Mouse (Mus musculus): ENCODE data around the gene Thegl.

Gene Thegl

DNA sequence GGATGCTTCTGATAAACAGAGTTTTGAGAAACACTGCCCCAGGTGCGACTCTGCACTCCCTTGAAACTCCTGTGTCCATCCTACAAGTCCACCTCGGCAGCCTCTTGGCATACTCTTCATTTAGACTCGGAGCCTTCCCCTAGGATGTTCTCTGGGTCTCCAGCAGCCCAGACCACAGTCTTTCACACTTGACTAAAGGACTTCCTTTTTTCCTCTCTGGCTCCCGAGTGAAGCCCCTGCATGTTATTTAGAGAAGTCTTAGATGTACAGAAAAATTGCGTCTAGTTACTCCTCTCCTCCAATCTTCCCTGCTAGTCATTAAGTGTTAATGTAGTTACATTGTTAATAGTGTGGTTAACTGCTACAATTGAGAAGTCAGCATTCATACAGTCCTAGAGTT lies 28.5 kb downstream of the Thegl start:
- in situ Hi-C loops (cut with MseI, MboI), result no loop called here

DNA sequence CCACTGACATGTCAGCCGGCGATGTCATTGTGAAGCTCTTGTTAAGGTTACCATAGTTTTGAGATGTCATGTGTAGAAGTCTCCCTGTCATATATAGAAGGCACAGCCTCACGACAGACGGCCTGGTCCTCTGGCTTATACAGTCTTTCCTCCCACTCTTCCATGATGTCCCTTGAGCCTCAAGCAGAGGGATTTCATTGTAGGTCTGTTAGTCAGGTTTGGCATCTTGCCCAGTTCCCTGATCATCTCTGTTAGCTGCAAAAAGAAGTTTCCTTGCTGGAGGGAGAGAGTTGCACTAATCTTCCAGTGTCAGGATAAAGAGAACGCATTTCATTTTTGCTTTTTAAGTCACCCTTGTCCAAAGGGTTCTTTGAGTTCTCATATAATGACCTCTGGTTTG lies 36.8 kb downstream of the Thegl start:
- in situ Hi-C loops (cut with MseI, MboI), result no loop called here

DNA sequence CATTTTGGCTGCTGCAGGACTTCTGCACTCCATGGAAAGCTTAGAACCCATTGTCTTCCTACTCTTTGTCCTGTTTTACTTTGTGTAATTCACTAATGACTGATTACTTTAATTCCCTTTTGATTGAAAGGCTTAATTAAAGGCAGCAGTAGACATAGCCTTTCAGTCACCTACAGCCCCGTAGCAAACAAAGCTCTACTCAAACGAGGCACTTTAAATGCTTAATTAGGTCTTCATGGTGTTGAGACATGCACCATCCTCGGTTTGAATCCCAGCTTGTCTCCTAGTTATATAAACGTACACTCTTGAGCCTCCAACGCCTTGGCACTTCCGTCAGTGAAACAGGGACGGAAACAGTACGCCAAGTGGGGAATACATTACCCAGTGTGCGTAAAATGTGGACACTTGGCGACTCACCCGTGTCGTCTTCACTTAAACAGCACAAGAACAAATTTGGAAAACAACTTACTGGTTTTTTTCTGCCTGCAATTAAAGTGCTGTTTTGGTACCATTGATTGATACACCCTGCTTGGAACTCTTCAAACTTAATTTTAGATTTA lies 41.1 kb downstream of the Thegl start:
- in situ Hi-C loops (cut with MseI, MboI), result no loop called here

DNA sequence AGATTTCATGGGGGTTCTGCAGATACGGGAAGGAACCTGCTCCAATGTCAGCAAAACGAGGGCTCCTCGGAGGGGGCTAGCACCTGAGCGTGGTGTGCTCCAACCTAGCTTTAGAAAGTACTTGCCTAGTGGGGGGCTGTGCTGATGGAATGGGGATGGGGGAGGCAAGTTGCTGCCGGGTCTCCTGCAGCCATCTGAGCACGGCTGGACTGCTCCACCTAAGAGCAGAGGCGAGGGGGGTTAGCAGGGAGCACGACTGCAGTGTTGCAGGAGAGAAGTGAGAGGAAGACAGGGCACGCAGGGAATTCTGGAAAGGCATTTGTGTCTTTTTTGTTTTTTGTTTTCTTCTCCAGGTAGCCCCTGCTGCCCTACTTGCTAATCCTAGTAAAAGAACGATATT lies 44.5 kb downstream of the Thegl start:
- in situ Hi-C loops (cut with MseI, MboI), result no loop called here

DNA sequence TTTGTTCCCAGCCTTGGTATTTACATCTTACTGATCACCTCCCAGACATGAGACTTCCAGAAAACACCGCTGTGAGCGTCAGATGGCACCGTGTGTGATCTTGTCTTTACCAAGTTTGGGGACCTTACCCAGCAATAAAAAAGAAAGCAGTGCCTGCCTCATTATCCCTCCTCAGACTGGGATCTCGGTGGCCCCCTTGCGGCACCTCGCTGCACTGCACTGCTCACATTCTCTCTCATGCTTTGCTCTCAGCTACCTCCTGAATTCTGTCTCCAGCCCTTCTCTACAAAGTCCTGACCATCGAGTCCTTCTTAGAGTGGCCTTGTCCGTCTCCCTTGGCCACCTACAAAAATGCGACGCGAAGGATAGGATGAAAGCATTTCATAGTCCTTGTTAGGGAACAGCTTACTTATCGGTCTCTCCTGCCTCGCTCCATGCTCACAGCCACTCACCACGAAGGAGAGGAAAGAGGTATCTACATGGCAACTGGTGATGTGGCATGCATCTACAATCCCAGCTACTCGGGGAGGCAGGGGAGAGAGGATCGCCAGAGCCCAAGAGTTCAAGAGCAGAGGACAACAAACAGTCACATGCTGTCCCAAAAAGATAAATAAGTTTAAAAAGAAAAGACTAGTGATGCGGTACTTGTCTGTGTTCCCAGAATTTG lies 45.7 kb downstream of the Thegl start:
- in situ Hi-C loops (cut with MseI, MboI), result no loop called here

DNA sequence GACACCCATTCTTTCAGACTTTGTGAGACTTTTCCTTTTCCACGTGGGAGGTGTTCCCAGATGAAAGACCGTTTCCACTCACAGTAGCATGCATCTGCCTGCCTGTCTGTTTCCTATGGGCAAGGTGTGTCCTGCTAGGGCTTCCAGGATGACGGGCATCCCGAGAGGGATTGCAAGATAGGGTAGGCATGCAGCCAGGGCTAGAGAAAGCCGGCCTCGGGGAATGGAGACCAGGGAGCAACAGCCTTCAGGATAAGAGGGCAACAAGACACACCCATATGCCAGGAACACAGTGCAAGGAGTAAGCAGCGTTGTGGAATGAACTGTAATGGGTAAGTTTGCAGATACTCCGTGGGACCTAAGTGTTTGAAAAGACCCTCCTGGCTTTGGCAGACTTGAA lies 51.5 kb downstream of the Thegl start:
- in situ Hi-C loops (cut with MseI, MboI), result no loop called here

DNA sequence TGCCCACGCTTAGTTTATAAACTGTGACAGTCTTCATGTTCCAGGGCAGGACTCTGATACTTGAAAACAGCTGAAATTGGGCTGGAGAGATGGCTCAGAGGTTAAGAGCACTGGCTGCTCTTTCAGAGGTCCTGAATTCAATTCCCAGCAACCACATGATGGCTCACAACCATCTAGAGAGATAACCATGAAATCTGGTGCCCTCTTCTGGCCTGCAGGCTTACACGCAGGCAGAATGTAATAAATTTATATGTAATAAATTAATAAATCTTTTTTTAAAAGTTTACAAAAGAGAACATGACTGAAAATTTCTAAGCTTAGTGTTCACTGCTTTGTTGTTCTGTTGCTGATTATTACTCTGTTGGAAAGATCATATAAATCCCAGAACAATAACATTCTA lies 55.2 kb downstream of the Thegl start:
- in situ Hi-C loops (cut with MseI, MboI), result no loop called here

DNA sequence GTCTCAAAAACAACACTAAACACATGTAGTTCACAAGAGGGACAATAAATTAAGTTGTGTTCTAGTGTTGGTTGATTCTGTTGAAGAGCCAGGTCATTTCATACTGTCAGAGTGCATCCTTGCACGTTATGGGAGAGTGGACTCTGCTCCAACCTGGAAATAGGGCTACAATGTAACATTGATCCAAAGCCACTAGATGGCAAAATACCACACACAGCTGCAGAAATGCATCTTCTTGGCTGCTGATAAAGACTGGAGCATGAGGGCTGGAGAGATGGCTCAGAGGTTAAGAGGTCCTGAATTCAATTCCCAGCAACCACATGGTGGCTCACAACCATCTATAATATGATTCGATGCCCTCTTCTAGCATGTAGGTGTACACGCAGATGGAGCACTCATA lies 55.8 kb downstream of the Thegl start:
- in situ Hi-C loops (cut with MseI, MboI), result no loop called here

DNA sequence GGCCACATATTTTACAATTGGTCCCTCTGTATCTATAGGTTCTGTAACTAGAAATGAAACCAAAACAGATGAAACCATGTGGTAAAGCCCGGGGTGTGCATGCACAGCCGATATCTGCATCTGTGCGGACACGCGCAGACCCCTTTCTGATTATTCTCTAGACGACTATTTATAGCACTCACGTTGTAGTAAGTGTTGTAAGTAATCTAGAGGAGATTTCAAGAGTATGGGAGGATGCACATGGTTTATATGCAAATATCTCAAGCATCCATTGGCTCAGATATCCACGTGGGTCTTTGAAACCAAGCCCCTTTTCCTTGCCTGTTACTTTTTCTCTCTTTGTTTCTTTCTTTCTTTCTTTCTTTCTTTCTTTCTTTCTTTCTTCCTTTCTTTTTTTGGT lies 58.0 kb downstream of the Thegl start:
- in situ Hi-C loops (cut with MseI, MboI), result no loop called here

DNA sequence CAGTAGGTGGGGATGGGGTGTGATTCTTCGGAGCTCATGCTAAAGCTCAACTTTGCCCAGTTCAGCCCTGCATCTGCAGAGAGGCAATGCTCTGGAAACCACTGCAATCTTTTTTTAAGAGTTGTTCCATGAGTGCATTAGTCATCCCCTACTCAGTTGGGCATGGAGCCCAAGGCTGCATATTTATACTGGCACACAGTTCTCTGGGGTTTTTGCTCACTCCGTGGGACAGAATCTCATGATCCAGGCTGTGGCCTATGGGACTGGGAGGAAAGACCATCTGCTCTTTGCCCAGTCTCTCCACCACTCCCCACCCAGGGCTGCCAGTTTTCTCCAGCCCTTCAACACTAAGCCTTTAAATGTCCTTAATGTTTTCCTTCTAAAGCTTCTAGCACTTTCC lies 59.1 kb downstream of the Thegl start:
- in situ Hi-C loops (cut with MseI, MboI), result no loop called here

DNA sequence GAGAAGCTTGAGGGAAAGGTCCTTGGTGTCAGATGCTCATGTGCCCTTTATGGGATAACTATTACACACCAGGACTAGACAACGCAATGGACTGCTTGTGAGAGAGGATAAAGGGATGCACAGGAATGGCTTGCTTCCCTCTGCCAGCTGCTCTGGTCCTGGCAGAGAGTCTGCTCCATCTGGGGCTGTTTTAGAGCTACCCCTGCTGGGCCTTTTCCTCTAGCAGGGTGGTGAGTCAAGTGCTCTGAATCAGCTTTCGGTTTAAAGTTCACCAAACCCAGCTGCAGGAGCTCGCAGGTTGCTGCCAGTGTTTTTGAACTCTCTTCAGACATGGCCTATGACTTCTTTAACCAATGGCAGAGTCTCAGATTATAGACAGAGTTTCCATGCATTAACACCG lies 60.1 kb downstream of the Thegl start:
- in situ Hi-C loops (cut with MseI, MboI), result no loop called here

DNA sequence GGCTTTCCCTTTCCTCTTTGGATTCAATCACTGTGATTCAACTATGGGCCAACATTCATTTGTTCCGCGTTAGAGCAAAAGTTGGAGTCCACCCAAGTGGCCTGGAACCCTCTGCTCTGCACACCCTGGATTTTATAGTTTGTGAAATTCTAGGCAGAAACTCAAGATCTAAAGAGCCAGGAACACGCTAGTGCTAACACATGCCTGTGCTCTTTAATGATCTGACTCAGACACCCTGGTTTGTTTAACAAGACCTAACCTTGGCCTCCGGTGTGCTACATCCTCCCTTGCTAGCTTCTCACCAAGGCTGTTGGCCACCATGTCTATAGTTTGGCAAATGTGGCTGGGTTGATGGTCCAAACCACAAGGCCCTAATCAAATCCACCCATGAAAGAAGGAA lies 64.9 kb downstream of the Thegl start:
- in situ Hi-C loops (cut with MseI, MboI), result no loop called here

DNA sequence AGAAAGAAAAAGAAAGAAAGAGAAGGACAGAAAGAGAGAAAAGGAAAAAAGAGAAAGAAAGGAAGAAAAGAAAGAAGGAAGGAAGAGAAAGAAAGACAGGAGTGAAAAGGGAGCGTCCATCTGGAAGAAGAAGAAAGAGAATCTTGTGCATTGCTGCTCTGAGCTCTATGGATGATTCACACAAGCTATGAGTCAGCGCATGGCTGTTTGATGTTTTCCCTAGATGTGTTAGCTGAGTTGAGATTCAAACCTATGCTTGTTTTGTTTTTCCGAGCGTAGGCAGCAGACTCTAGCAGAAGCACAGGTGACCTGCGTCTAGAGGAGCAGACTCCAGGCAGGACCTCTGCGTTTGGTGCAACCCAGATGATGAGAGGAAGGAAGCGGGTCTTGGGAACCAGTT lies 66.9 kb downstream of the Thegl start:
- in situ Hi-C loops (cut with MseI, MboI), result no loop called here

DNA sequence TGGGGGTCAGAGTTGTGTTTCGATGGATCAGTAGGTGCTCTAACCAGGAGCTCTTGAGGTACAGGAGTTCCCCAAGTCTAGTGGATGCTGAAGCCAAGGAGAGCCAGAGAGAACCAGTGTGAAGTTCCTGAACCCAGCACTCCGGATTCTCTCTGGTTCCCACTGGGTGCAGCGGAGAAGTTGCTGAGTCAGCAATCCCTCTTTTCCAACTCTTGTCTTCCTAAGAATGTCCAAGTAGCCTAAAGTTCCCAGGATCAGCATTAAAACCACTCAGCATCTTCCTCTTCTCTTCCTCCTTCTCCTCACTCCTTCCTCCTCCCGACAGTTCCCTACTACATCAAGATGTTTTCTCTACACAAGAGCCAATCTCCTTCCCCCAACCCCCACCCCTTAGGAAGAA lies 68.6 kb downstream of the Thegl start:
- in situ Hi-C loops (cut with MseI, MboI), result no loop called here

DNA sequence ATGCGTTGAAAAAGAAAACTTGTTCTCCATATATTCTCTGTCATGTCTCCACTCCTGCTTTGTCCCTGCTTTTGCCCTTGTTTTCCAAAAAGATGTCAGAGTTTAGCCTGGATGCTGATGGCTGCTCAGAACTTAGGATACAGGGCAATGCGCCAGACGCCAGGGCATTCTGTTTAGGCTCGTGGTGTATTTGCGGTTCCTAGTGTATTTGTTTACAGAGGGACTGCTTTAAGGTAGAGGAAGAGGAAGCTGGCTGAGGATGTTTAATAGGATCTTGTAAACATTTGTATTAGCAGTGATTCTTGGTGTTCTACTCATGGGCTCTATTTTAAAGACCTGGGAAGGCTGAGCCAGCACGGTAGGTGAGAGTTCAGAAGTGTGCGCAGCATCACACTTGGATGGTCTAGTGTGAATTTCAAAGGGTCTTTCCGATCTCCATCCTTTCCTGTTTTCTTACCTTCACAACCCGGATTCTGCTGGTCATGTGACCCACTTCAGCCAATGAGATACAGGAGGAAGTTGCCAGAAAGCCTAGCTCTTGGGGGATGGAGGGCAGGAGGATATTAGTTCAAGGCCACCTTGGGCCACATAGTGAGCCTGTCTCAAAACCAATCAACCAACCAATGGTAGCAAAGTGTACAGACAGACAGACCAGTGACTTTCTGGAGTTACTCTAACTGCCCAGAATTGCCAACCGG lies 70.1 kb downstream of the Thegl start:
- in situ Hi-C loops (cut with MseI, MboI), result loop anchor here in 1 of 2 experiments (5.0 kb wide), 1 partner anchor 81 kb away; no protein-coding TSS in a partner anchor

DNA sequence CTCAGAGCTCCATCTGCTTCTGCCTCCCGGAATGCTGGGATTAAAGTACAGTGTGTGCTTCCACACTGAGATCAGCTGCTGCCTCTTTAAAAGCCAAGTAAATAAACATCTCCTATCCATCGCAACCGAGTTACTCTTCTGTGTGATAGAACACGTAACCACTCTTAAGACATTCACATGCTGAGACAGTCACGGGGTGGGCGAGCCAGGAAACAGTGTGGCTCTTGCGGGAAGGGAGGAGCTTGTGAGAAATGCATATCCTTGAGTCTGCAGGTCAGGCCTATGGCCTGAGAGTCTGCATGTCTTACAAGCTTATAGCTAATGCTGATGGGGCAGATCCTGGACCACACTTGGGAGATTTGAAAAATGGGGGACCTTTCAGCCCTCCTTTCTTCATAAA lies 70.7 kb downstream of the Thegl start:
- in situ Hi-C loops (cut with MseI, MboI), result loop anchor here in 1 of 2 experiments (5.0 kb wide), 1 partner anchor 81 kb away; no protein-coding TSS in a partner anchor

DNA sequence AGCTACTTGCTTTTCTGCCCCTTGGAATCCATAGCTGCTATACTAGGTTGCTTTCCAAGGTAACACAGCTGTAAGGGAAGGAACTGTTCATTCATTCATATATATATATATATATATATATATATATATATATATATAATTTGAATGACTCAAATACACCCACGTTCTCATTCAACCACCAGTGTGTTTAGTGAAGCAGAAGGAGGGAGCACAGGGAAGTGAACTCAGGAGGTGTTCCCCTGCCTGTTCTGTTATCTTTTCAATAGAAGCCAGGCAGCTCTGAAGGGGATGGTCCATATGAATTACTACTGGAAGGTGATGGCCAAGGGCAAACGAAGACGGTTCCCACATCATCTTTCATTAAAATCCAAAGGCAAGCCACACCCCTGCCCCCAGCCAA lies 71.3 kb downstream of the Thegl start:
- in situ Hi-C loops (cut with MseI, MboI), result loop anchor here in 1 of 2 experiments (5.0 kb wide), 1 partner anchor 80 kb away; no protein-coding TSS in a partner anchor

DNA sequence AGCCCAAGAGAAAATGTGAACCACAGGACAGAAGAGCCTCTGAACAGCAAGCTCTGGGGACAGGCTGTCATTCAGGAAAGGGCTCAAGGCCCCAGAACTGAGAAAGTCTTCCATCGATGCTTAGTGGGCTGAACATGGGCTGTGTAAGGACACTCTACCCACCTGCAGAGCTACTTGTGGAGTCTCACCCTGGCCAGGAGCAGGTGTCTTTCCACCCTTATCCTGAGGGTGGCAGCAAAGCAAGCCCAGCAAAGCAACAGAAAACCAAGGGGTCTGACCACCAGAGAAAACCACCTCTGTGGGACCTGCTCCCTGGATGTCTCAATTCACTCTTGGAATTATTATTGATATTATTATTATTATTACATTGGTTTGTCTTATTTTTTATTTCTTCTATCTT lies 73.5 kb downstream of the Thegl start:
- in situ Hi-C loops (cut with MseI, MboI), result loop anchor here in 1 of 2 experiments (5.0 kb wide), 1 partner anchor 78 kb away; no protein-coding TSS in a partner anchor

DNA sequence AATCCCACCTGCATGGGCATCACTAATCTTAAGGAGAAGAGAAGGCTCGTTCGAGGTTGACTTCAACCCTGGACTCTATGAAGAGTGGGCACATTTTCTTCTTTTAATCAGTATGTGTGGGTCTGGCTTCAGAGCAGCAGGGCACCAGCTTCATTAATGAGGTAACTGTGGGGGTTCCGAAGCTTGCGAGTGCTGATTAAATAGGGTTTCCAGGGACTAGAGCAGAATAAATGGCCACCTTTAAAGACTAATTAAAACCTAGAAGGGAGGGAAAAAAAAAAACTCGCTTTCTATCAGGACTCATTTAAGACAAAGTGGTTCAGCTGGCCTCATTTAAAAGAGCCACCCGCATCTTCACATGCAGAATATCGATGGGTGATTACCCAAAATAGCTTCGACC lies 74.1 kb downstream of the Thegl start:
- in situ Hi-C loops (cut with MseI, MboI), result loop anchor here (5.0 kb wide), 1 partner anchor 77 kb away; no protein-coding TSS in a partner anchor

DNA sequence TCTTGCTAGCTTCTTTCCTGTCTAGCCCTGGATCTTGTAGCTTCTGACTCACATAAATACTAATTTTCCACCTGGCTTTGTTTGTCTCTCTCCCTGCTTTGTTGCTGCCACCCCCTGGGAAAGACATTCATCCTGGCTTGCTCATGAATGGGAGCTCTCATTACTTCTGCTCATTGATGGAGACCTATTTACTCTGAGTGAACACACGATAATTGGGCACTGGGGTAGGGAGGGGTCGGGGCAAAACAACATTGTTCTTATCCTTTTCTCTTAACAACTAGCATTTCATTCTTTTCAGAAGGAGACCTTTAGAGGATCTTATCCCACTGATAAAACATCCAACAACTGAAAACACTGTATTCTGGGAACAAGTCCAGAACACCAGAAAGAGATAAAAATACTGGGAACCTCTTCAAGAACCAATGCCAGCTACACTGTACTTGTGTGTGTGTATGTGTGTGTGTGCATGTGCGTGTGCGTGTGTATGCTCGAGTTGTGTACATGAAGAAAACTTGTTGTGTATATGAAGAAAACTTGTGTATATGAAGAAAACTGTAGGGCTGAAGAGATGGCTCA lies 74.8 kb downstream of the Thegl start:
- in situ Hi-C loops (cut with MseI, MboI), result loop anchor here in 1 of 2 experiments (5.0 kb wide), 1 partner anchor 77 kb away; no protein-coding TSS in a partner anchor

DNA sequence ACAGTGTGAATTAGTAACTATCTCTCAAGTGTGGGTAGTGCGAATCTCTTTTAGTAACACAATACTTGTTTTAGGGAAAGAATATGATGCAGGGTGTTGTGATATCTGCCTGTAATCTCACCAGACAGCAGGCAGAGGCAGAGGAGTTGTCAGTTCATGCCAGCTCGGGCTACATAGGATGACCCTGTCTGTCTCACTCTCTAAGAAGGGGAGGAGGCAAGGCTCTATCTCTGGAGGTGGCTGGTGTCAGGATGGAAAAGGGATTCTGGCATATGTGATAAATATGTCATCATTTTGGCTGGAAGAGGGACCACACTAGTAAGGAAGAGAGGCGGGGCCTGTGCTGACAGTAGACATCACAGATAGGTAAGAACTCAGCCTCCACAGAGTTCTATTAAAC lies 76.1 kb downstream of the Thegl start:
- in situ Hi-C loops (cut with MseI, MboI), result loop anchor here in 1 of 2 experiments (5.0 kb wide), 1 partner anchor 75 kb away; no protein-coding TSS in a partner anchor

DNA sequence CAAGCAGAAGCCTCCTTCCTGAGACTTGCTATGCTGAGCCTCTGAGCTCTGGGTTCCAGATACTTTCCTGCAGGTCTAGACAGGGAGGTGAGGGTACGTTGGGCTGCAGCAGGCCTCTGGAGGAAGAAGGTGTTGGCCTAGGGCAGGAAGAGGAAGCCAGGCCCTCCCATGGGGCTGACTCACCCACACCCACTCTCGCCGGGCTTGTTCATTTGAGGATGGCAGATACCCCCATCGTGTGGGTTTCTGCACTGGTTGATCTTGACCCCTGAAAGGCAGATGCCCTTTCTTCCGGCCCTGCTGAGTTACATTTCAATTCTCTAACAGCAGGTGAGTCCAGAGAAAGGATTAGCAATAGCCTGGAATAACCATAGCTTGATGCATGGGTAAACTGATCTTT lies 76.7 kb downstream of the Thegl start:
- in situ Hi-C loops (cut with MseI, MboI), result loop anchor here in 1 of 2 experiments (5.0 kb wide), 1 partner anchor 75 kb away; no protein-coding TSS in a partner anchor

Data from mouse trophoblast stem cell (cell line).